In the genomic region with DNA sequence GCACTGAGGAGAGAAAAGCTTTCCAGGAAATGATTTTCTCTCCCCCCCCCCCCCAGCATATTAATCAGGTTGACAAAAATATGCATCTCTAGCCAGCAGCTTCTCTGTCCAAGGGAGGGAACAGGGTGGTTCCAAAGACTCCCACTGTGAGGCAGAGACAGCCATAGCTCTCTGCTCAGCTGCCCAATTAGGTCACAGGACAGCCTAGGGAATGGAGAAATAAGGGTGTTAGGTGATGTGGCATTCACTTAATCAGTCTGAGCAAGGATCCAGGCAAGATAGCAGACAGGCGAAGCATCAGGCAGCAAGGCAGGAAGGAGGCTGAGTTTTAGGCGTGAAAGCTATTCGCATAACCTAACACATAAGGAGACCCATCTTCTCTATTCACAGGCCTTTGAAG, we compare ENCODE assay signal across 16 mouse cellular contexts.
"Had no signal": no experiment of that assay in that cellular context is flagged by ENCODE, and none has a peak within 500 bp of the region (broad histone marks: within the 10 kb centered on the region; RNA-seq: fewer than 3 reads in every experiment).

No protein-coding gene starts in this region.

- DNase-seq: right cerebral cortex, adult 18-20 months; right cerebral cortex, postnatal 14 days; right cerebral cortex, postnatal 25 days; right cerebral cortex, postnatal 4 days; spleen, adult 18-20 months; thymus, adult 18-20 months; thymus, adult 2 months; thymus, postnatal 14 days; thymus, postnatal 25 days; thymus, postnatal 36 days; thymus, postnatal 4 days had no signal

- H3K4me1 ChIP-seq: neural tube, embryonic 12.5 days; neural tube, embryonic 13.5 days; neural tube, embryonic 15.5 days; stomach, embryonic 15.5 days had no signal

- H3K27me3 ChIP-seq: neural tube, embryonic 12.5 days; neural tube, embryonic 13.5 days; neural tube, embryonic 15.5 days; stomach, embryonic 15.5 days had no signal

- H3K36me3 ChIP-seq: neural tube, embryonic 12.5 days; neural tube, embryonic 13.5 days; neural tube, embryonic 15.5 days; stomach, embryonic 15.5 days had no signal

- H3K4me2 ChIP-seq: neural tube, embryonic 12.5 days; neural tube, embryonic 13.5 days; neural tube, embryonic 15.5 days; stomach, embryonic 15.5 days had no signal

- H3K9ac ChIP-seq: neural tube, embryonic 12.5 days; neural tube, embryonic 13.5 days; neural tube, embryonic 15.5 days; stomach, embryonic 15.5 days had no signal

- H3K9me3 ChIP-seq: neural tube, embryonic 12.5 days; neural tube, embryonic 13.5 days; neural tube, embryonic 15.5 days; stomach, embryonic 15.5 days had no signal

- H3K27ac ChIP-seq: neural tube, embryonic 12.5 days; neural tube, embryonic 13.5 days; neural tube, embryonic 15.5 days; stomach, embryonic 15.5 days; stomach, postnatal 0 days had no signal

- H3K4me3 ChIP-seq: neural tube, embryonic 12.5 days; neural tube, embryonic 13.5 days; neural tube, embryonic 15.5 days; stomach, embryonic 15.5 days had no signal
